Mouse (Mus musculus) ES-E14 (cell line): ENCODE results near the gene Krtap5-3. TPM values are rescaled to one million over a fixed set of nuclear protein-coding genes. Genes with fewer than 3 reads are reported as not detected.
"Not testable (repeated sequence)": the region's sequence is repeated elsewhere in the genome, so short reads cannot be mapped to it uniquely, and the experiment has no call there.

Source experiments
- DNase-seq: peaks from one replicate; pipeline ENCODE4 v3.0.0-alpha.2; 2013; ENCODE audit warnings: low read depth, low spot score
- H3K27ac ChIP-seq: 2 replicates; pipeline ENCODE4 v1.5.1; 2012; ENCODE audit warnings: low read depth, mild to moderate bottlenecking, low read length, moderate library complexity, mixed read lengths; ENCODE audit not compliant: poor library complexity, insufficient read depth, severe bottlenecking
- H3K36me3 ChIP-seq: 2 replicates; pipeline ENCODE4 v1.6.1; 2012; ENCODE audit warnings: mild to moderate bottlenecking, low read length, moderate library complexity, mixed read lengths; ENCODE audit not compliant: control insufficient read depth, poor library complexity, insufficient read depth, severe bottlenecking
- H3K4me1 ChIP-seq, 2 experiments: fragments of 150-350 bp in 1 of 2; sonication (generic) in 1 of 2; 2 replicates each; pipeline ENCODE4 v1.6.1; 2012; ENCODE audit warnings: low read length in 2 of 2, mild to moderate bottlenecking in 1 of 2, mixed read lengths in 1 of 2; ENCODE audit not compliant: control insufficient read depth in 2 of 2, insufficient read depth in 2 of 2, poor library complexity in 1 of 2
- H3K4me3 ChIP-seq, 2 experiments: fragments of 150-350 bp in 1 of 2; sonication (generic) in 1 of 2; 2 replicates each; pipeline ENCODE4 v1.5.1; 2012; ENCODE audit warnings: low read length in 2 of 2, low read depth in 1 of 2, mild to moderate bottlenecking in 1 of 2, mixed read lengths in 1 of 2; ENCODE audit not compliant: insufficient read depth in 1 of 2, poor library complexity in 1 of 2, severe bottlenecking in 1 of 2
- H3K9ac ChIP-seq: 2 replicates; pipeline ENCODE4 v1.6.1; 2012; ENCODE audit warnings: low read depth, mild to moderate bottlenecking, low read length, mixed read lengths; ENCODE audit not compliant: poor library complexity, insufficient read depth, severe bottlenecking
- H3K9me3 ChIP-seq: fragments of 150-350 bp; sonication (generic); 2 replicates; pipeline ENCODE4 v1.6.1; 2012; ENCODE audit warnings: low read depth, mild to moderate bottlenecking, low read length; ENCODE audit not compliant: control insufficient read depth, insufficient read depth
- CHD2 ChIP-seq: IDR thresholded peaks from 2 replicates; pipeline ENCODE4 v1.6.1; 2014; ENCODE audit warnings: mild to moderate bottlenecking, low read depth, low read length, inconsistent platforms
- HCFC1 ChIP-seq: IDR thresholded peaks from 2 replicates; pipeline ENCODE4 v1.6.1; 2012; ENCODE audit warnings: low read length, inconsistent platforms, borderline replicate concordance; ENCODE audit not compliant: insufficient read depth
- MAFK ChIP-seq: IDR thresholded peaks from 2 replicates; pipeline ENCODE4 v1.6.1; 2014; ENCODE audit warnings: mild to moderate bottlenecking, low read depth, low read length, inconsistent platforms; ENCODE audit not compliant: insufficient read depth
- ZC3H11A ChIP-seq: IDR thresholded peaks from 2 replicates; pipeline ENCODE4 v1.6.1; 2012; ENCODE audit warnings: low read depth, mild to moderate bottlenecking, inconsistent platforms, low read length, borderline replicate concordance
- ZNF384 ChIP-seq: IDR thresholded peaks from 2 replicates; pipeline ENCODE4 v1.6.1; 2012; ENCODE audit warnings: low read depth, low read length, inconsistent platforms
- in situ Hi-C, 2 experiments: fragments of 600-800 bp; cut with MboI; formaldehyde crosslinking; loops; one replicate each; pipeline ENCODE4 v1.15.1; 2025; ENCODE audit warnings: low sequenced_read_pairs in 2 of 2, inconsistent platforms in 1 of 2; ENCODE audit not compliant: unreplicated experiment in 2 of 2
- total RNA-seq: library from RNA; depleted of rRNA; stranded (reverse); fragments of 300-350 nt; gene quantifications from 2 replicates; pipeline ENCODE4 v1.2.3, GENCODE M21; 2012

Gene Krtap5-3
- total RNA-seq, 1 experiment = not detected

DNA sequence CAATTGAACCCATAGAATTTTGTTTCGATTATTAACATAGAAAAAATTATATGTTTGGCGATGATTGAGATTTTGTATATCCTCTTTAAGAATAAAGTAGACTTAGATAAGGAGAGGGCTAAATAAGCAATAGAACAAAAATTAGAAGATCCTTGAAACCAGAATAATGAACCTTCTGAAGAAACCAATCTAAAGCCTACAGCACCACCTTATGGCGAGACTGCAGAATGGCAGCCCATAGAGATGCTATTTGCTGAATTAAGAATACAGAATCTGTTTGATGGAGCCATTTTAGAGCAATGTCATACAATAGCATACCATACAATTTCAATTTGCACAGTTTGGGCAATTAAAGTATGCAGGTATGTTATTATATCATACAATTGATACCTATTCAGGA lies 31.3 kb upstream of the Krtap5-3 start:
- Histone ChIP-seq H3K4me1 (no peaks in the 10 kb centered on the region), H3K9me3 (no peaks in the 10 kb centered on the region), H3K27ac (no peak overlapping the region), H3K4me3 (no peak overlapping the region), H3K36me3 (no peaks in the 10 kb centered on the region), H3K9ac (no peak overlapping the region)
- in situ Hi-C loops = no loop called here
- DNase-seq = peak; percentile 20
- TF ChIP-seq MAFK (no peak), ZC3H11A (0 out of 2 replicates have a peak, but pooled peaks have one; percentile 29), HCFC1 (no peak), ZNF384 (no peak)

DNA sequence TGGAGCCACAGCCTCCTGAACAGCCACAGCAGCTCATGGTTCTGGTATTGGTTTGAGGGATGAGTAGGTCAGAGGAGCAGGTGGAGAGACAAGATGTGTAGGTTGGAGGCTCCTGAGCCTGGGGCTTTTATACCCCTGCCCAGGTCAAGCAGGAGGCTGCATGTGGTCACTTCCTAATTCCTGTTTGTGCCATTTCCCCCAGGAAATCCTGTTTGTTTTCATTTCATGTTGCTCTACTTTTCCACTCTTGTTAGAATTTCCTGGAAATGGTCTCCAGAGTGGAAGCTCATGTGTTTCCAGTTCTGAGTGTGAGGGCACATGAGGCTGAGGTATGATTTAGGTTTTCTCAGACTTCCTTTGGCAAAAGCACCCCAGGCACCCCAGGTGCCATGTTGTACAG lies 25.3 kb upstream of the Krtap5-3 start, which contains the start of gene Krtap5-2:
Gene Krtap5-2, minus strand, starts transcription at position 101 of the 400 bp plus-strand sequence.
- DNase-seq, H3K36me3 ChIP-seq, H3K27ac ChIP-seq, in situ Hi-C loops, H3K4me1 ChIP-seq, H3K9me3 ChIP-seq, H3K4me3 ChIP-seq, H3K9ac ChIP-seq: not testable (repeated sequence)

DNA sequence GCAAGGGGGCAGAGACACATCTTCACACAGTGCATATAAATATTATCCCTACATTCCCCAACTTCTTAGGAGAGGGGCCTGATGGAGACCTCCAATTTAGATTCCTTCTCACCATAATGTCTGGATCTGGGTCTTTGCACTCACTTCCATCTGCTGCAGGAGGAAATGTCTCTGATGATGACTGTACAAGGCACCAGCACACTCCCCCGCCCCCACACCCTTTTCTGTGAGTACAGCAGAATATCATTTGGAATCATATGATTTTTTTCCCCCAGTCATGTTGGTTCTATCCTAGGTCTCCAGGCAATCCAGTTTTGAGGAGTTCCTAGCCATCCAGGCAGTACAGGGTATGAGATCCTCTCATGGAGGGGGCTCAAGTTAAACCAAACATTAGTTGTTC lies 22.5 kb upstream of the Krtap5-3 start:
- no peak for DNase-seq
- TF ChIP-seq ZC3H11A (no peak), ZNF384 (no peak), MAFK (no peak), CHD2 (no peak), HCFC1 (no peak)
- Histone ChIP-seq H3K4me3 (no peak overlapping the region), H3K27ac (no peak overlapping the region), H3K36me3 (no peaks in the 10 kb centered on the region), H3K9ac (no peak overlapping the region), H3K9me3 (no peaks in the 10 kb centered on the region), H3K4me1 (no peaks in the 10 kb centered on the region)
- in situ Hi-C loops = no loop called here

DNA sequence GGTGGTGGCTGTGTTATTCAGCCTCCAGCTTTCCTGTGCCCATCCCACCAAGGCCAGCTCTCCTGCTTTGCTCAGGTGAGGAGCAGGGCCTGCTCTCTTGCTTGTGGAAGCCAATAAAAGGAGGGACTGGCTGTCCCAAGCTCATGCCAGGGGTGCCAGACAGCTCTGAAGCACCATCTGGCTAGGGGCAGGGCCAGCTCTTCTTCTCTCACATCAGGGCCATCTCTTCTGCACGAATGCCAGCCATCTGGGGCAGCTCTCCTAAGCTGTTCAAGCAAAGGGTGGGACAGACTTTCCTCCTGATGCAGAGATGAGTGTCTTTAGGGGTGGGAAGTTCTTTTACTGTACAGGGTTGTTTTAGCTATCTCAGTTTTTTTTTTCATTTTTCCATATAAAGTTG lies 20.1 kb upstream of the Krtap5-3 start:
- no peak overlapping the region for H3K4me3 ChIP-seq
- no peak overlapping the region for H3K9ac ChIP-seq
- no peaks in the 10 kb centered on the region for H3K36me3 ChIP-seq
- in situ Hi-C loops = no loop called here
- DNase-seq = no peak
- H3K4me1 ChIP-seq = no peaks in the 10 kb centered on the region
- H3K9me3 ChIP-seq = no peaks in the 10 kb centered on the region
- TF ChIP-seq CHD2 (no peak), ZNF384 (no peak)
- H3K27ac ChIP-seq = no peak overlapping the region

DNA sequence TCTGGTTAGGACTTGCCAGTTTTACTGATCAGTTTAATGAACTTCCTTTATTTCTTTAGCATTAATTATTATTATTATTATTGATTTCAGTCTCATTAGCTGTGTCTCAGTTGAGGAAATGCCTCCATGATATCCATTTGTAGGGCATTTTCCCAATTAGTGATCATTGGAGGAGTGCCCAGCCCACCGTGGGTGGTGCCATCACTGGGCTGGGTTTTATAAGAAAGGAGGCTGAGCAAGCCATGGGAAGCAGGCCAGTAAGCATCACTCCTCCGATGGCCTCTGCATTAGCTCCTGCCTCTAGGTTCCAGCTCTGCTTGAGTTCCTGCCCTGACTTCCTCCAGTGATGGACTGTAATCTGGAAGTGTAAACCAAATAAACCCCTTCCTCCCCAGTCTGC lies 13.0 kb upstream of the Krtap5-3 start:
- no peaks in the 10 kb centered on the region for H3K9me3 ChIP-seq
- no peaks in the 10 kb centered on the region for H3K36me3 ChIP-seq
- no peak overlapping the region for H3K4me3 ChIP-seq
- no peak for DNase-seq
- H3K4me1 ChIP-seq = no peaks in the 10 kb centered on the region
- in situ Hi-C loops = no loop called here
- no peak overlapping the region for H3K27ac ChIP-seq
- no peak overlapping the region for H3K9ac ChIP-seq
- no peak for TF ChIP-seq HCFC1
- TF ChIP-seq CHD2 = no peak
- no peak for TF ChIP-seq ZNF384
- TF ChIP-seq MAFK = no peak
- no peak for TF ChIP-seq ZC3H11A
